Mouse (Mus musculus): Measurements from ENCODE around the gene Stk38. TPM values are rescaled to one million over a fixed set of nuclear protein-coding genes. Genes with fewer than 3 reads are reported as not detected.
A peak's percentile ranks its signal among the peaks of the same experiment; 100 is the strongest.
"Not testable (repeated sequence)": the region's sequence is repeated elsewhere in the genome, so short reads cannot be mapped to it uniquely, and the experiment has no call there.

The Stk38 gene
- polyA plus RNA-seq, 1 experiment from 2014 or later: 87.0 TPM

DNA sequence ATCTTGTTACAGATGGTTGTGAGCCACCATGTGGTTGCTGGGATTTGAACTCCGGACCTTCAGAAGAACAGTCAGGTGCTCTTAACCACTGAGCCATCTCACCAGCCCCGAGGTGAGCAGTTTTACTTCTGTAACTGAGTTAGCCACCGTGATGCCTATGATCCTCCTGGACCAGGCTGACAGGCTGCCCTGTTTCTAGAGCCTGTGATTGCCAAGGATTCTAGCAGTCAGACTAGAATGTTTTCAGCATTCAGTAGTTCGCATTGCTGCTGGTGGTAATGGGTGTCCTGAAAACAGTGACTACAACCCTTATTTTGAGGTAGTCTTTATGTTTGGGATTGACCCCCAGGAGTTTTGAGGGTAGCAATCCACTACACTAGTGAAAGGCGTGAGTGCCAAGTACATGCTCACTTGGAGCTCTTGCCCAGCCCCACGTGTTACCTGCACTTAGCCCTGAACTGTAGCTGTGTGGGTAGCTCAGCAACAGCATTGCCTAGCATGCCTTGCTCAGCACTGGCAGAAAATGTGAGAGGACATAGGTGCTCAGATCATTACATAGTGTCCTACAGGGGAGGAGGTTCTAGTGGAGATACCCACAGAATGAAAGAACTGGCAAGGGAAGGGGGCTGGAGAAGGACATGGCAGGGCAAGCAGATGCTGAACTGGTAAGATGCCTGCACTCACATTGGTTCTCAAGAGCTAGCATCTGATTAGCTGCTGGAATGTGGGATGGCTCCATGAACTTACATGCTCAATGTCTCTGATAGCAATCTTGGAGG, 36.5 kb upstream of the Stk38 start:
- H3K36me3 ChIP-seq (ENCODE audit: control insufficient read depth, insufficient read depth, low read length): peaks cover 83% of the 10 kb centered on the region

GRCm38 (mm10) chr17:29043583-29043982, 35.8 kb upstream of the Stk38 start:
- Histone ChIP-seq H3K36me3 (ENCODE audit: control insufficient read depth, insufficient read depth, low read length) (peaks cover 91% of the 10 kb centered on the region), H3K4me3 (ENCODE audit: low read depth, low read length) (no peak overlapping the region), H3K9ac (ENCODE audit: low read depth, low read length) (no peak overlapping the region), H3K27ac (replicated peaks; ENCODE audit: low read depth, low read length) (no peak overlapping the region), H3K4me1 (ENCODE audit: control insufficient read depth, insufficient read depth, low read length) (no peaks in the 10 kb centered on the region), H3K27me3 (replicated peaks; ENCODE audit: control insufficient read depth, insufficient read depth, low read length) (no peaks in the 10 kb centered on the region), H3K4me2 (ENCODE audit: low read depth, low read length) (no peak overlapping the region), H3K9me3 (ENCODE audit: control insufficient read depth, low read length) (no peaks in the 10 kb centered on the region)
- DNase-seq (ENCODE audit: low spot score) (no peak), ATAC-seq (ENCODE audit: low read depth) (no peak)
- 82% methylated on average over 3 of the region's 3 CpGs for WGBS

More for the DNA sequence above, 36.5 kb upstream of the Stk38 start:
- Histone ChIP-seq H3K27me3 (replicated peaks; ENCODE audit: control insufficient read depth, insufficient read depth, low read length) (no peaks in the 10 kb centered on the region), H3K9ac (ENCODE audit: low read depth, low read length) (no peak overlapping the region), H3K4me1 (ENCODE audit: control insufficient read depth, insufficient read depth, low read length) (no peaks in the 10 kb centered on the region), H3K9me3 (ENCODE audit: control insufficient read depth, low read length) (no peaks in the 10 kb centered on the region), H3K4me2 (ENCODE audit: low read depth, low read length) (no peak overlapping the region), H3K27ac (replicated peaks; ENCODE audit: low read depth, low read length) (no peak overlapping the region), H3K4me3 (ENCODE audit: low read depth, low read length) (no peak overlapping the region)
- no peak for ATAC-seq (ENCODE audit: low read depth)
- no peak for DNase-seq (ENCODE audit: low spot score)
- WGBS: 87% methylated on average over 6 of the region's 6 CpGs

DNA sequence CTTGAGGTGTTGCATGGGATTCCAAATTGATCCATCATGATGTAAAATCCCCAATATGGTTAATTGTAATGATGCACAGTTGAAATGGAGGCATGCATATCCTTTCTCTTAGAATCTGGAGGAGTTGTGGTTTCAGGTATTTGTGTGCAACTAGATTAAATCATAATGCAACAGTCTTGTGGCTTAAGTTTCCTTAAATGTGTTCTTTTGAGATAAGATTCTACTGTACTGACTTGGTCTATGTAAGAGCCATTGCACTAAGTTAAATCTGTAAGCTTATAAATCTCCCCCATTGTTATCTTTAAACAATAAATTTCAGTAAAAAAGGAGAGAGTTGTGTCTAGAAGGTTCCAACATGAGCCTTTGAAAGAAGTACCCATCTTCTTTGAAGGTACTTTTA, 34.8 kb upstream of the Stk38 start:
- DNase-seq (ENCODE audit: low spot score): no peak
- Histone ChIP-seq H3K9me3 (ENCODE audit: control insufficient read depth, low read length) (no peaks in the 10 kb centered on the region), H3K36me3 (ENCODE audit: control insufficient read depth, insufficient read depth, low read length) (peaks cover 94% of the 10 kb centered on the region), H3K9ac (ENCODE audit: low read depth, low read length) (no peak overlapping the region), H3K27me3 (replicated peaks; ENCODE audit: control insufficient read depth, insufficient read depth, low read length) (no peaks in the 10 kb centered on the region), H3K27ac (replicated peaks; ENCODE audit: low read depth, low read length) (no peak overlapping the region), H3K4me2 (ENCODE audit: low read depth, low read length) (no peak overlapping the region), H3K4me1 (ENCODE audit: control insufficient read depth, insufficient read depth, low read length) (peaks cover 3% of the 10 kb centered on the region; the same call in 1 of the 2 replicates), H3K4me3 (ENCODE audit: low read depth, low read length) (no peak overlapping the region)
- ATAC-seq (ENCODE audit: low read depth): no peak

GRCm38 (mm10) chr17:29041632-29042031, 33.8 kb upstream of the Stk38 start:
- peaks cover 95% of the 10 kb centered on the region for H3K36me3 ChIP-seq (ENCODE audit: control insufficient read depth, insufficient read depth, low read length)
- not testable (repeated sequence) for H3K9me3 ChIP-seq (ENCODE audit: control insufficient read depth, low read length); H3K4me2 ChIP-seq (ENCODE audit: low read depth, low read length); DNase-seq (ENCODE audit: low spot score); ATAC-seq (ENCODE audit: low read depth); H3K27me3 ChIP-seq (replicated peaks; ENCODE audit: control insufficient read depth, insufficient read depth, low read length); H3K27ac ChIP-seq (replicated peaks; ENCODE audit: low read depth, low read length); H3K9ac ChIP-seq (ENCODE audit: low read depth, low read length); H3K4me3 ChIP-seq (ENCODE audit: low read depth, low read length); H3K4me1 ChIP-seq (ENCODE audit: control insufficient read depth, insufficient read depth, low read length)
- WGBS: 93% methylated on average over 3 of the region's 3 CpGs

GRCm38 (mm10) chr17:29039351-29039750, 31.6 kb upstream of the Stk38 start:
- 74% methylated on average over 11 of the region's 11 CpGs for WGBS
- no peak overlapping the region for H3K9ac ChIP-seq (ENCODE audit: low read depth, low read length)
- no peaks in the 10 kb centered on the region for H3K9me3 ChIP-seq (ENCODE audit: control insufficient read depth, low read length)

GRCm38 (mm10) chr17:29035506-29035905, 27.7 kb upstream of the Stk38 start:
- peaks cover 56% of the 10 kb centered on the region for H3K36me3 ChIP-seq (ENCODE audit: control insufficient read depth, insufficient read depth, low read length)
- H3K27me3 ChIP-seq (replicated peaks; ENCODE audit: control insufficient read depth, insufficient read depth, low read length): no peaks in the 10 kb centered on the region
- H3K4me2 ChIP-seq (ENCODE audit: low read depth, low read length): peak overlapping the region; percentile 87
- no peak for DNase-seq (ENCODE audit: low spot score)
- ATAC-seq (ENCODE audit: low read depth): no peak
- H3K9me3 ChIP-seq (ENCODE audit: control insufficient read depth, low read length): no peaks in the 10 kb centered on the region
- H3K4me1 ChIP-seq (ENCODE audit: control insufficient read depth, insufficient read depth, low read length): peaks cover 24% of the 10 kb centered on the region
- H3K4me3 ChIP-seq (ENCODE audit: low read depth, low read length): peak overlapping the region; percentile 66
- H3K27ac ChIP-seq (replicated peaks; ENCODE audit: low read depth, low read length): no peak overlapping the region
- no peak overlapping the region for H3K9ac ChIP-seq (ENCODE audit: low read depth, low read length)

More at GRCm38 (mm10) chr17:29039351-29039750, 31.6 kb upstream of the Stk38 start:
- Histone ChIP-seq H3K27me3 (replicated peaks; ENCODE audit: control insufficient read depth, insufficient read depth, low read length) (no peaks in the 10 kb centered on the region), H3K27ac (replicated peaks; ENCODE audit: low read depth, low read length) (no peak overlapping the region), H3K4me2 (ENCODE audit: low read depth, low read length) (no peak overlapping the region), H3K36me3 (ENCODE audit: control insufficient read depth, insufficient read depth, low read length) (peaks cover 91% of the 10 kb centered on the region), H3K4me3 (ENCODE audit: low read depth, low read length) (no peak overlapping the region), H3K4me1 (ENCODE audit: control insufficient read depth, insufficient read depth, low read length) (peaks cover 18% of the 10 kb centered on the region)
- no peak for ATAC-seq (ENCODE audit: low read depth)
- DNase-seq (ENCODE audit: low spot score): no peak

DNA sequence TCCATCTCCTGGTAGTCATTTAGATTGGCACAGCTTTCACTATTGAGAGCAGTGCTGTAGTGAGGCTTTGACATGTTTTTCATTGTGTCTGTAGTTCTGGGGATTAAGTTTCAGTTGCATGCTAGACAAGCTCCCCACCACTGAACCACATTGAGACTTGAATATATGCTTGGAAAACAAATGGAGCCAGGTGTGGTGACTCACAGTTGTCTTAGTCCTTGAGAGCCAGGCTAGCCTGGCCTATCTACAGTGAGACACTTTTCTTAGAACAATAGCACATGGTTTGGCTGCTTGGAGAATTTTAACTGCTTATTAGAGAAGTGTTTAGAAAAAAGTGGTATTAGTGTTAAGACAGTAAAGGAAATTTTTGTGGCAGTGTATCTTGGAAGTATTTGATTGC, 26.5 kb upstream of the Stk38 start:
- peak; percentile 52 for DNase-seq (ENCODE audit: low spot score)
- Histone ChIP-seq H3K27ac (replicated peaks; ENCODE audit: low read depth, low read length) (peak overlapping the region; percentile 99; the same call in 1 of the 2 replicates), H3K9me3 (ENCODE audit: control insufficient read depth, low read length) (no peaks in the 10 kb centered on the region), H3K27me3 (replicated peaks; ENCODE audit: control insufficient read depth, insufficient read depth, low read length) (no peaks in the 10 kb centered on the region), H3K4me1 (ENCODE audit: control insufficient read depth, insufficient read depth, low read length) (peaks cover 24% of the 10 kb centered on the region), H3K36me3 (ENCODE audit: control insufficient read depth, insufficient read depth, low read length) (peaks cover 44% of the 10 kb centered on the region), H3K4me3 (ENCODE audit: low read depth, low read length) (peak overlapping the region; percentile 66), H3K9ac (ENCODE audit: low read depth, low read length) (peak overlapping the region; percentile 96), H3K4me2 (ENCODE audit: low read depth, low read length) (peak overlapping the region; percentile 87)
- no peak for ATAC-seq (ENCODE audit: low read depth)

DNA sequence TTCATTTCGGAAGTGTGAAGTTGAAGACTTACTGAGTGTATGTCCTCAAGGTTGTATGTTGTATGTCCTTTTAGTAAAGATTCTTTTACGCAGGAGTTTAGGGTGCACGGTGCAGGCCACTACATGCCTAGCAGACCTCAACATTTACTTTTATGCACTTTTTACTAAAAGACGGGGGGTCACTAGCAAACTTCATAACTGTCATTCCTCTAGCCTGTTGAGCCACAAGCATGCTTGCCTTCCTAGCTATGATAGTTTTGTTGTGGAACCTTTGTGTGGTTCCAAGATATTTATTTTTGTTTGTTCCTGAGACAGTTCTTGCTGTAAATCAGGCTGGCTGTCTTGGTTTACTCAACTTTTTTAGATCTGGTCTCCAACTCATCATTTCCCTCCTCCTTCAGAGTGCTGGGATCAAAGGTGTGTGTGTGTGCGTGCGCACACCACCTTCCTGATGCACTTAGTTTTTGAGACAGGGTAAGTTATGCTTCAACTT, 25.8 kb upstream of the Stk38 start:
- under 1% methylated on average over 6 of the region's 6 CpGs for WGBS
- peak overlapping the region; percentile 99 for H3K27ac ChIP-seq (replicated peaks; ENCODE audit: low read depth, low read length)
- peak overlapping the region; percentile 96 for H3K9ac ChIP-seq (ENCODE audit: low read depth, low read length)
- H3K9me3 ChIP-seq (ENCODE audit: control insufficient read depth, low read length): no peaks in the 10 kb centered on the region
- peaks cover 24% of the 10 kb centered on the region for H3K4me1 ChIP-seq (ENCODE audit: control insufficient read depth, insufficient read depth, low read length)
- DNase-seq (ENCODE audit: low spot score) (no peak), ATAC-seq (ENCODE audit: low read depth) (no peak)
- peaks cover 37% of the 10 kb centered on the region for H3K36me3 ChIP-seq (ENCODE audit: control insufficient read depth, insufficient read depth, low read length)
- H3K4me2 ChIP-seq (ENCODE audit: low read depth, low read length): peak overlapping the region; percentile 87
- H3K27me3 ChIP-seq (replicated peaks; ENCODE audit: control insufficient read depth, insufficient read depth, low read length): no peaks in the 10 kb centered on the region
- peak overlapping the region; percentile 66 for H3K4me3 ChIP-seq (ENCODE audit: low read depth, low read length)
